Mouse (Mus musculus) embryonic facial prominence, embryonic 12.5 days (tissue): ENCODE measurements around the gene Tbc1d9. TPM values are rescaled to one million over a fixed set of nuclear protein-coding genes. Genes with fewer than 3 reads are reported as not detected.
"Not testable (repeated sequence)": the region's sequence is repeated elsewhere in the genome, so short reads cannot be mapped to it uniquely, and the experiment has no call there.

Experiments
- ATAC-seq: fragments of 200-750 bp; cut with Nextera tagmentation; 2 replicates; pipeline ENCODE4 v1.8.0; 2017; ENCODE audit not compliant: insufficient number of reproducible peaks, insufficient read depth, low FRiP score, low TSS enrichment
- H3K27ac ChIP-seq: fragments of 300-500 bp; sonication (generic); 2 replicates; pipeline ENCODE4 v1.5.1; 2016; ENCODE audit warnings: mild to moderate bottlenecking
- H3K27me3 ChIP-seq: fragments of 300-500 bp; sonication (generic); 2 replicates; pipeline ENCODE4 v1.6.1; 2016; ENCODE audit warnings: mild to moderate bottlenecking, moderate library complexity
- H3K36me3 ChIP-seq: fragments of 300-500 bp; sonication (generic); 2 replicates; pipeline ENCODE4 v1.6.1; 2016; ENCODE audit warnings: mild to moderate bottlenecking
- H3K4me1 ChIP-seq: fragments of 300-500 bp; sonication (generic); 2 replicates; pipeline ENCODE4 v1.6.1; 2016
- H3K4me2 ChIP-seq: fragments of 300-500 bp; sonication (generic); replicated peaks from 2 replicates; pipeline ENCODE4 v1.6.1; 2016; ENCODE audit warnings: mild to moderate bottlenecking, moderate library complexity
- H3K4me3 ChIP-seq: fragments of 300-500 bp; sonication (generic); 2 replicates; pipeline ENCODE4 v1.5.1; 2016; ENCODE audit warnings: mild to moderate bottlenecking
- H3K9ac ChIP-seq: fragments of 300-500 bp; sonication (generic); 2 replicates; pipeline ENCODE4 v1.6.1; 2016; ENCODE audit warnings: mild to moderate bottlenecking, moderate library complexity
- H3K9me3 ChIP-seq: fragments of 300-500 bp; sonication (generic); 2 replicates; pipeline ENCODE4 v1.6.1; 2016; ENCODE audit warnings: mild to moderate bottlenecking, moderate library complexity
- WGBS: fragments of 180-500 bp; shearing (Covaris S2); methylation state at CpG from one replicate; pipeline ENCODE4 v1.1.7; 2016; 5-methylcytosine and 5-hydroxymethylcytosine counted together
- polyA plus RNA-seq: library from polyadenylated mRNA; unstranded; fragments of >200 nt; fragmentation: Nextera tagmentation; extraction: Ambion mirVana; gene quantifications from 2 replicates; pipeline ENCODE4 v1.2.1, GENCODE M21; 2016

The Tbc1d9 gene
- polyA plus RNA-seq, 1 experiment from 2014 or later = 4.0 TPM

- H3K4me3 ChIP-seq = no peak overlapping the region
- no peak overlapping the region for H3K9ac ChIP-seq
- 63% methylated on average over 4 of the region's 4 CpGs for WGBS
- no peaks in the 10 kb centered on the region for H3K36me3 ChIP-seq
- no peaks in the 10 kb centered on the region for H3K4me1 ChIP-seq
- no peaks in the 10 kb centered on the region for H3K27me3 ChIP-seq
- no peak for ATAC-seq
- H3K9me3 ChIP-seq = no peaks in the 10 kb centered on the region
- H3K4me2 ChIP-seq = no peak overlapping the region
- no peak overlapping the region for H3K27ac ChIP-seq
These were observed 132.2 kb downstream of the Tbc1d9 start for GRCm38 (mm10) chr8:83297375-83297774.

DNA sequence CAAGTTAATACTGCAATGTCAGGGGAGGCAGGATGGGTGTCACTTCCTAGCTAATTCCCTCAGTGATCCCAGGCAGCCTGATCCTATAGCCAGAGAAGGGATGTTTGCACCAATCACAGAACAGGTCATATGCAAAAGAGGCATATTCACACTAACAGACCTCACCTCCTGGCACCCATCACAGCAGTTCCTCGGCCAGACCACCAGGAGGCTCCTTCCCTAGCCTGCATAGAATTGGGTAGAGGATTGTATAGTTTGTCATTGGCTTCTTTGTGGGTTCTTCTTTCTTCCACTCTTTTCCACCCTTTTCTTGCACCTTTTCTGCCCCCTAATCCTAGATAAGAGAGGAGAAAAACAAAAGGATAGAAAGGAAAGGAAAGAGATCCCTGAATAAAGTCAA is 135.0 kb downstream of the Tbc1d9 start:
- no peak for ATAC-seq
- Histone ChIP-seq H3K9me3 (no peaks in the 10 kb centered on the region), H3K4me1 (no peaks in the 10 kb centered on the region), H3K27ac (no peak overlapping the region), H3K4me2 (no peak overlapping the region), H3K36me3 (no peaks in the 10 kb centered on the region), H3K9ac (no peak overlapping the region), H3K4me3 (no peak overlapping the region), H3K27me3 (no peaks in the 10 kb centered on the region)
- WGBS = 72% methylated on average over 1 of the region's 1 CpGs

- no peaks in the 10 kb centered on the region for H3K36me3 ChIP-seq
- no peak overlapping the region for H3K9ac ChIP-seq
- no peak overlapping the region for H3K4me2 ChIP-seq
- WGBS = 93% methylated on average over 1 of the region's 1 CpGs
- H3K4me1 ChIP-seq = no peaks in the 10 kb centered on the region
- no peaks in the 10 kb centered on the region for H3K9me3 ChIP-seq
- no peak overlapping the region for H3K4me3 ChIP-seq
- H3K27ac ChIP-seq = no peak overlapping the region
- no peak for ATAC-seq
- no peaks in the 10 kb centered on the region for H3K27me3 ChIP-seq
These were observed 139.8 kb downstream of the Tbc1d9 start for GRCm38 (mm10) chr8:83304946-83305345.

GRCm38 (mm10) chr8:83309836-83310235 is 144.7 kb downstream of the Tbc1d9 start:
- WGBS = 79% methylated on average over 6 of the region's 6 CpGs
- Histone ChIP-seq H3K27ac (no peak overlapping the region), H3K9ac (no peak overlapping the region), H3K4me2 (no peak overlapping the region), H3K9me3 (no peaks in the 10 kb centered on the region), H3K27me3 (no peaks in the 10 kb centered on the region), H3K4me3 (no peak overlapping the region), H3K36me3 (0 out of 2 replicates have a peak, but pooled peaks cover 3% of the 10 kb centered on the region), H3K4me1 (no peaks in the 10 kb centered on the region)
- no peak for ATAC-seq

- H3K4me3 ChIP-seq, H3K9me3 ChIP-seq, H3K4me1 ChIP-seq, H3K4me2 ChIP-seq, ATAC-seq, H3K9ac ChIP-seq, H3K27me3 ChIP-seq, H3K27ac ChIP-seq: not testable (repeated sequence)
- WGBS = 53% methylated on average over 4 of the region's 4 CpGs
- peaks cover 21% of the 10 kb centered on the region; the same call in 1 of the 2 replicates for H3K36me3 ChIP-seq
These were observed 149.9 kb downstream of the Tbc1d9 start for GRCm38 (mm10) chr8:83315084-83315483.

- WGBS = 44% methylated on average over 2 of the region's 2 CpGs
- no peaks in the 10 kb centered on the region for H3K27me3 ChIP-seq
- no peak overlapping the region for H3K4me3 ChIP-seq
- peaks cover 8% of the 10 kb centered on the region; the same call in 1 of the 2 replicates for H3K4me1 ChIP-seq
- peaks cover 24% of the 10 kb centered on the region; the same call in 1 of the 2 replicates for H3K36me3 ChIP-seq
- no peak for ATAC-seq
- H3K27ac ChIP-seq = no peak overlapping the region
- no peak overlapping the region for H3K4me2 ChIP-seq
- no peaks in the 10 kb centered on the region for H3K9me3 ChIP-seq
- H3K9ac ChIP-seq = no peak overlapping the region
These were observed 150.5 kb downstream of the Tbc1d9 start for GRCm38 (mm10) chr8:83315691-83316090.

- H3K36me3 ChIP-seq = peaks cover 38% of the 10 kb centered on the region
These were observed 155.4 kb downstream of the Tbc1d9 start for GRCm38 (mm10) chr8:83320543-83320942.

GRCm38 (mm10) chr8:83322374-83322773 is 157.2 kb downstream of the Tbc1d9 start:
- no peak overlapping the region for H3K27ac ChIP-seq
- no peaks in the 10 kb centered on the region for H3K9me3 ChIP-seq
- no peak overlapping the region for H3K4me3 ChIP-seq
- 88% methylated on average over 6 of the region's 6 CpGs for WGBS
- peaks cover 38% of the 10 kb centered on the region for H3K36me3 ChIP-seq
- 0 out of 2 replicates have a peak, but pooled peaks cover 5% of the 10 kb centered on the region for H3K4me1 ChIP-seq
- no peak overlapping the region for H3K9ac ChIP-seq
- no peaks in the 10 kb centered on the region for H3K27me3 ChIP-seq
- no peak overlapping the region for H3K4me2 ChIP-seq
- no peak for ATAC-seq

More at GRCm38 (mm10) chr8:83320543-83320942, 155.4 kb downstream of the Tbc1d9 start:
- Histone ChIP-seq H3K27ac (0 out of 2 replicates have a peak overlapping the region, but pooled peaks have one; percentile 65), H3K9me3 (no peaks in the 10 kb centered on the region), H3K4me2 (no peak overlapping the region), H3K27me3 (no peaks in the 10 kb centered on the region), H3K4me1 (peaks cover 7% of the 10 kb centered on the region; the same call in 1 of the 2 replicates), H3K9ac (no peak overlapping the region), H3K4me3 (no peak overlapping the region)
- ATAC-seq = 0 out of 2 replicates have a peak, but pooled peaks have one; percentile 60
- WGBS = 28% methylated on average over 3 of the region's 3 CpGs

Other genes starting within 250 kb of the Tbc1d9 start
- 2.5 and 3.6 TPM in 2 replicates for gene Gm10645, start 818 bp downstream of the Tbc1d9 start, polyA plus RNA-seq
- not detected in 2 replicates for gene Ucp1, start 125.0 kb downstream of the Tbc1d9 start, polyA plus RNA-seq
- 25.3 and 26.5 TPM in 2 replicates for gene Elmod2, start 167.1 kb downstream of the Tbc1d9 start, polyA plus RNA-seq
- not detected in 2 replicates for gene Mgat4d, start 183.1 kb downstream of the Tbc1d9 start, polyA plus RNA-seq
- 3.5 and 4.2 TPM in 2 replicates for gene Clgn, start 224.5 kb downstream of the Tbc1d9 start, polyA plus RNA-seq